Mouse (Mus musculus) heart, postnatal 0 days (tissue): ENCODE measurements around the gene Pank4.

ENCODE experiments used
- CTCF ChIP-seq: IDR thresholded peaks from 2 replicates; pipeline ENCODE4 v1.5.1; 2016; ENCODE audit warnings: antibody characterized with exemption, control low read depth, low read depth
- EP300 ChIP-seq: IDR thresholded peaks from 2 replicates; pipeline ENCODE4 v1.6.1; 2016; ENCODE audit warnings: antibody characterized with exemption, low read depth

GRCm38 (mm10) chr4:154963190-154963836, 610 bp upstream of the Pank4 start:
- TF ChIP-seq EP300 (no peak), CTCF (no peak)
